Mouse (Mus musculus) CH12.LX (cell line): ENCODE results near the gene Irf2bp2. TPM values are rescaled to one million over a fixed set of nuclear protein-coding genes. Genes with fewer than 3 reads are reported as not detected.

Experiments used
- DNase-seq: peaks from one replicate; pipeline ENCODE4 v3.0.0-alpha.2; 2013; ENCODE audit errors: extremely low read depth
- H3K27ac ChIP-seq: 2 replicates; pipeline ENCODE4 v1.5.1; 2012; ENCODE audit warnings: low read depth, mild to moderate bottlenecking, control low read depth, moderate library complexity; ENCODE audit not compliant: insufficient read depth
- H3K27me3 ChIP-seq: replicated peaks from 2 replicates; pipeline ENCODE3; 2012; ENCODE audit warnings: inconsistent platforms
- H3K36me3 ChIP-seq, 2 experiments: replicated peaks in 1 of 2; 2 replicates each; pipeline versions ENCODE3 to v1.6.1; 2012; ENCODE audit warnings: inconsistent platforms in 1 of 2, low read length in 1 of 2, mild to moderate bottlenecking in 1 of 2, mixed read lengths in 1 of 2, moderate library complexity in 1 of 2; ENCODE audit not compliant: control insufficient read depth in 1 of 2, insufficient read depth in 1 of 2
- H3K4me1 ChIP-seq, 2 experiments: 2 replicates each; pipeline ENCODE4 v1.6.1; 2012; ENCODE audit warnings: inconsistent platforms in 1 of 2, moderate library complexity in 1 of 2; ENCODE audit not compliant: insufficient read depth in 2 of 2, control insufficient read depth in 1 of 2
- H3K4me2 ChIP-seq: 2 replicates; pipeline ENCODE4 v1.6.1; 2012; ENCODE audit warnings: low read depth, mild to moderate bottlenecking, control low read depth; ENCODE audit not compliant: poor library complexity, insufficient read depth, severe bottlenecking
- H3K4me3 ChIP-seq, 3 experiments: fragments of 150-350 bp in 1 of 3; sonication (generic) in 1 of 3; replicated peaks in 1 of 3; 2 replicates each; pipeline versions ENCODE3 to v1.5.1; 2011 to 2012; ENCODE audit warnings: low read depth in 2 of 3, low read length in 2 of 3, mild to moderate bottlenecking in 2 of 3, moderate library complexity in 2 of 3, control low read depth in 1 of 3, improper control_type of control experiment in 1 of 3, inconsistent platforms in 1 of 3, mixed read lengths in 1 of 3; ENCODE audit not compliant: poor library complexity in 1 of 3
- H3K79me2 ChIP-seq: replicated peaks from 2 replicates; pipeline ENCODE4 v1.6.1; 2012; ENCODE audit warnings: mild to moderate bottlenecking, moderate library complexity; ENCODE audit not compliant: control insufficient read depth, poor library complexity, insufficient read depth, severe bottlenecking; ENCODE audit errors: extremely low read depth
- H3K9ac ChIP-seq: 2 replicates; pipeline ENCODE4 v1.6.1; 2012; ENCODE audit warnings: low read depth, mild to moderate bottlenecking, control low read depth, moderate library complexity; ENCODE audit not compliant: insufficient read depth
- H3K9me3 ChIP-seq: replicated peaks from 2 replicates; pipeline ENCODE3; 2012; ENCODE audit warnings: low read length, inconsistent platforms, mixed read lengths
- BHLHE40 ChIP-seq: IDR thresholded peaks from 2 replicates; pipeline ENCODE4 v1.6.1; 2011; ENCODE audit warnings: mild to moderate bottlenecking, low read depth, low read length, improper control_type of control experiment
- CTCF ChIP-seq, 2 experiments: IDR thresholded peaks in 1 of 2; conservative IDR thresholded peaks in 1 of 2; 2 replicates each; pipeline ENCODE4 v1.5.1; 2011 to 2012; ENCODE audit warnings: low read depth in 2 of 2, low read length in 2 of 2, improper control_type of control experiment in 1 of 2, inconsistent platforms in 1 of 2, mild to moderate bottlenecking in 1 of 2, moderate library complexity in 1 of 2
- HCFC1 ChIP-seq: IDR thresholded peaks from 2 replicates; pipeline ENCODE4 v1.6.1; 2012; ENCODE audit warnings: low read depth, mild to moderate bottlenecking, inconsistent platforms, low read length, improper control_type of control experiment
- KAT2A ChIP-seq: IDR thresholded peaks from 2 replicates; pipeline ENCODE4 v1.6.1; 2012; ENCODE audit warnings: low read length, improper control_type of control experiment, inconsistent platforms; ENCODE audit not compliant: insufficient replicate concordance
- MAFK ChIP-seq: IDR thresholded peaks from 2 replicates; pipeline ENCODE4 v1.6.1; 2011; ENCODE audit warnings: low read length, improper control_type of control experiment; ENCODE audit not compliant: insufficient replicate concordance
- MAX ChIP-seq: IDR thresholded peaks from 2 replicates; pipeline ENCODE4 v1.6.1; 2011; ENCODE audit warnings: low read length, improper control_type of control experiment
- MEF2A ChIP-seq: IDR thresholded peaks from 2 replicates; pipeline ENCODE4 v1.6.1; 2014; ENCODE audit warnings: low read depth, mild to moderate bottlenecking, inconsistent platforms, low read length, improper control_type of control experiment, borderline replicate concordance
- MXI1 ChIP-seq: IDR thresholded peaks from 2 replicates; pipeline ENCODE4 v1.6.1; 2011; ENCODE audit warnings: mild to moderate bottlenecking, low read depth, low read length, improper control_type of control experiment
- NELFE ChIP-seq: IDR thresholded peaks from 2 replicates; pipeline ENCODE4 v1.6.1; 2011; ENCODE audit warnings: low read depth, low read length, improper control_type of control experiment
- NRF1 ChIP-seq: IDR thresholded peaks from 2 replicates; pipeline ENCODE4 v1.6.1; 2014; ENCODE audit warnings: low read depth, mild to moderate bottlenecking, inconsistent platforms, low read length, improper control_type of control experiment, moderate library complexity
- PAX5 ChIP-seq: IDR thresholded peaks from 2 replicates; pipeline ENCODE4 v1.6.1; 2012; ENCODE audit warnings: low read length, inconsistent platforms, mixed read lengths
- USF2 ChIP-seq: conservative IDR thresholded peaks from 2 replicates; pipeline ENCODE4 v1.6.1; 2011; ENCODE audit warnings: low read depth, low read length, improper control_type of control experiment
- ZNF384 ChIP-seq: IDR thresholded peaks from 2 replicates; pipeline ENCODE4 v1.6.1; 2012; ENCODE audit warnings: low read depth, low read length, improper control_type of control experiment, inconsistent platforms
- dilution Hi-C: fragments of 300-500 bp; cut with MboI; formaldehyde crosslinking; loops from 2 replicates; pipeline ENCODE4 v1.14.3; 2020; ENCODE audit warnings: low sequenced_read_pairs; ENCODE audit not compliant: extremely low pct_unique_long_range_greater_than_20kb, extremely low pct_ligation_motif_present
- in situ Hi-C: fragments of 300-500 bp; cut with MboI; formaldehyde crosslinking; loops from 3 replicates; pipeline ENCODE4 v1.14.3; 2019; ENCODE audit warnings: low sequenced_read_pairs, low pct_ligation_motif_present, low pct_unique_long_range_greater_than_20kb, mixed read lengths
- polyA plus RNA-seq: library from polyadenylated mRNA; unstranded; fragments of >175 nt; gene quantifications from 2 replicates; pipeline ENCODE4 v1.2.1, GENCODE M21; 2012; ENCODE audit warnings: low read depth; ENCODE audit not compliant: insufficient read length
- total RNA-seq, 2 experiments: library from RNA; depleted of rRNA; stranded (reverse); fragments of 300-350 nt in 1 of 2; fragments of >200 nt in 1 of 2; gene quantifications; 2 replicates each; pipeline ENCODE4 v1.2.3; 2012 to 2014

Irf2bp2 gene
- total and polyA plus RNA-seq, 3 experiments: 19.9 to 31.2 (median 28.6) TPM

DNA sequence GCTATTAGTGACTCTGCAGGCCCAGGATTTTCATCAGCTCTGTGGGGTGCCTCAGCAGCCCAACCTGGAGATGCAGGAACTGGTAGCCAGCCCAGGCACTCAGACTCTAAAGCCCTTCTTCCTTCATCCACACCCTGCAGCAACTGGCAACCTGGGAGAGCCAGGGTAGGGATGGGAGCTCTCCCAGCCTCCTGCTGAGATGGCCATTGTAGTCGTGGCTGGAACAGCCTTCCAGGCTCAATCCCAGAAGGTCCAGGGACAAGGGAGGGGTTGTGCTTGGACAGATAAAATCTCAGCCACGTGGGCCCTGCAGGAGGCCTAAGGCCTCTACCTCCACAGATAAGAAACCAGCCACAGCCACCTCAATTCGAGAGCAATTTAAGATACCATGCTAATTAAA, 16.9 kb upstream of the Irf2bp2 start:
- H3K4me1 ChIP-seq: peaks cover 32 to 36% of the 10 kb centered on the region in 2 experiments
- no peak overlapping the region for H3K4me2 ChIP-seq
- no peak overlapping the region for H3K9ac ChIP-seq
- no peak for DNase-seq
- no peaks in the 10 kb centered on the region for H3K79me2 ChIP-seq
- dilution Hi-C loops: no loop called here
- TF ChIP-seq USF2 (no peak), HCFC1 (no peak), PAX5 (no peak), BHLHE40 (no peak), MAFK (no peak), KAT2A (no peak), MEF2A (no peak), MAX (no peak), ZNF384 (no peak), NRF1 (no peak), CTCF (conservative IDR thresholded peaks at IDR 0.05 in 1 of 2, IDR thresholded peaks at IDR 0.05 in 1 of 2; ENCODE audit: low read depth in 2 of 2, low read length in 2 of 2) (no peak), NELFE (no peak)
- peaks cover 7% of the 10 kb centered on the region for H3K9me3 ChIP-seq
- H3K4me3 ChIP-seq: no peak overlapping the region
- peaks cover 6% of the 10 kb centered on the region for H3K27me3 ChIP-seq
- in situ Hi-C loops: loop anchor here (10.0 kb wide), 2 partner anchors 54 to 134 kb away; no protein-coding TSS in a partner anchor
- H3K36me3 ChIP-seq: no peaks in the 10 kb centered on the region
- no peak overlapping the region for H3K27ac ChIP-seq

DNA sequence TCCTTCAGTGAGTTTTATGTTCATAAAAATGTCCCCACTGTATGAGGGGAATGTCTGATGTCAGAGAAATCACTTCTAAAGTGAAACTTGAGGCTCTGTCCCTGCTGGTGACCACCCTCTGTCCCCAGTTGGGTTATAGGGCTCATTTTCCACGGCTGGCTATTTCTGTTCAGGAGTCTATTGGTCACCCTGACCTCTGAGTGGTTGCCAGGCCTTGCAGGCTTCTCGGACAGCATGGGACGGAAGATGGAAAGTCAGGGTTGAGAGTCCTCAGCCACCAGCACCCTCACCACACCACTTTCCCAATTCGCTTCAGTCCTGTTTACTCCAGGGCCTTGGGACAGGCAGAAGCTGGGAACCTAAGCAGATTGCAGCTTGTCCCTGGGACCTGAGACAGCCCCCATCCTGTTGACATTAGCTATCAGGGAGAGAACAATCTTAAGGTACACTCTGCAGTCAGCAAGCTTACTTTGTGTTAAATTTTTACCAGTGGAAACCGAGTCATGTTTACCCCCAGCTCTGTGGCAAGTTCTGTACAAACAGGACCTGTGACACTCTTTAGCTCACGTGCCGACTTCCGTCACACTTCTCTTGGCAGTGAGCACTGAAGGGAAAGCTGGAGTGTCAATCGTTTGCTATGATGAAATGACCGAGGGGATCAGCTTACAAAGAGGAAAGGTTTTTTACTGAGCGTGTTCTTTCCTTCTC, 15.9 kb upstream of the Irf2bp2 start:
- Histone ChIP-seq H3K9ac (no peak overlapping the region), H3K79me2 (no peaks in the 10 kb centered on the region), H3K9me3 (peaks cover 8% of the 10 kb centered on the region), H3K36me3 (no peaks in the 10 kb centered on the region)
- dilution Hi-C loops (no loop called here), in situ Hi-C loops (loop anchor here (10.0 kb wide), 2 partner anchors 55 to 135 kb away; no protein-coding TSS in a partner anchor)
- no peak for TF ChIP-seq MXI1
- TF ChIP-seq, all 38 proteins: peak for 0
- H3K27me3 ChIP-seq: peaks cover 6% of the 10 kb centered on the region
- no peak for DNase-seq
- H3K4me3 ChIP-seq: no peak overlapping the region
- peaks cover 25 to 26% of the 10 kb centered on the region in 2 experiments for H3K4me1 ChIP-seq
- no peak overlapping the region for H3K4me2 ChIP-seq
- H3K27ac ChIP-seq: no peak overlapping the region
